8 mouse cellular contexts compared by ENCODE assay signal in the genomic region with DNA sequence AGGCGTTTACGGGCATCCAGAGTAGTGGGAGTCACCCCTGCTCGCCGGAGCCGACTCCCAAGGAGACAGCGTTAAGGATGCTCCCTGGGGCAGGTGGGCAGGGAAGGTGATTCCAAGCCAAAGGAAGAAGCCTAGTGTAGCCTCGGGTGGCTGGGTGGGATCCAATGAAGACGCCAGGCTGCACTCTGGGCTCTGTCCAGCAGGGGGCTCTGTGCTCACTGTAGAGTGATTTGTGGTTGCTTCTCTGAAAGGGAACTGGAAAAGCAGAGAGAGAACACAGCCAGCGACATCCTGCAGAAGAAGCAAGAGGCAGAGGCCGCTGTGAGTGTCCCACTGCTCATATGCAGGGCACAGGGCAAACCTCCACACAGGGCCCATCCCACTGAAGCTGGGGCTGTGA. TPM values are rescaled to one million over a fixed set of nuclear protein-coding genes. Genes with fewer than 3 reads are reported as not detected.
DNase-seq lines count a peak whose midpoint lies in the region; ATAC-seq and TF ChIP-seq lines count a peak whose summit lies in the region.

No protein-coding gene starts in this region.

- no peak overlapping the region for H3K9ac ChIP-seq in kidney, postnatal 0 days (ENCODE audit: low read depth, low read length)
- no peak overlapping the region for H3K9ac ChIP-seq in liver, embryonic 13.5 days

- TF ChIP-seq CTCF in kidney, postnatal 0 days (IDR thresholded peaks at IDR 0.05; ENCODE audit: low read depth), result peak; percentile 89

- 23% methylated on average over 10 of the region's 10 CpGs for WGBS in kidney, postnatal 0 days
- 38% methylated on average over 10 of the region's 10 CpGs for WGBS in liver, embryonic 13.5 days (ENCODE audit: insufficient replicate concordance)

- DNase-seq in 416B (ENCODE audit: low read depth) (peak; percentile 69), adipocyte (ENCODE audit: low spot score) (peak; percentile 57)
- peak; percentile 75 to 81 for DNase-seq in gastrocnemius, adult 8-10 months (ENCODE audit: low spot score in 2 of 2)
- DNase-seq in kidney, postnatal 0 days (ENCODE audit: low spot score), result peak; percentile 87
- peak; percentile 65 for DNase-seq in liver, embryonic 13.5 days
- peak; percentile 89 for DNase-seq in neural tube, embryonic 10.5 days (ENCODE audit: extremely low spot score, low spot score)
- DNase-seq in telencephalon, adult 2 months (ENCODE audit: low read depth, low spot score), result peak; percentile 40

- H3K4me2 ChIP-seq in kidney, postnatal 0 days (ENCODE audit: low read length), result no peak overlapping the region
- no peak overlapping the region for H3K4me2 ChIP-seq in liver, embryonic 13.5 days

- peaks cover 35% of the 10 kb centered on the region for H3K36me3 ChIP-seq in kidney, postnatal 0 days (ENCODE audit: insufficient read depth, low read length)
- H3K36me3 ChIP-seq in liver, embryonic 13.5 days, result peaks cover 95% of the 10 kb centered on the region

- no peaks in the 10 kb centered on the region for H3K27me3 ChIP-seq in kidney, postnatal 0 days (ENCODE audit: insufficient read depth, low read length)
- H3K27me3 ChIP-seq in liver, embryonic 13.5 days, result no peaks in the 10 kb centered on the region

- H3K4me3 ChIP-seq in kidney, postnatal 0 days (replicated peaks; ENCODE audit: low read depth, low read length), result no peak overlapping the region
- no peak overlapping the region for H3K4me3 ChIP-seq in liver, embryonic 13.5 days (replicated peaks)

- no peak overlapping the region for H3K27ac ChIP-seq in kidney, postnatal 0 days
- no peak overlapping the region for H3K27ac ChIP-seq in liver, embryonic 13.5 days

- peak; percentile 80 for ATAC-seq in common myeloid progenitor, adult 5-6 weeks (replicated peaks; ENCODE audit: low read depth, poor library complexity, severe bottlenecking)
- no peak for ATAC-seq in kidney, postnatal 0 days (replicated peaks; ENCODE audit: low FRiP score, low read depth)
- ATAC-seq in liver, embryonic 13.5 days (ENCODE audit: low read depth), result no peak

- H3K4me1 ChIP-seq in kidney, postnatal 0 days (replicated peaks; ENCODE audit: insufficient read depth, low read length), result peaks cover 4% of the 10 kb centered on the region; the same call in 1 of the 2 replicates
- H3K4me1 ChIP-seq in liver, embryonic 13.5 days (replicated peaks), result peaks cover 17% of the 10 kb centered on the region

- H3K9me3 ChIP-seq in kidney, postnatal 0 days (replicated peaks; ENCODE audit: low read length), result no peaks in the 10 kb centered on the region
- H3K9me3 ChIP-seq in liver, embryonic 13.5 days (replicated peaks), result no peaks in the 10 kb centered on the region

RNA-seq across cellular contexts. Expression of gene Thap3, which starts 11.0 kb away (rescaled TPM):
- 6.3 and 11.8 TPM in 2 replicates for total RNA-seq in common myeloid progenitor, adult 5-6 weeks (2017)
- total RNA-seq in gastrocnemius, adult 8-10 months (2022), result 10 to 100 TPM; 30.4 to 33.6 (median 32.1) TPM
- 34.5 and 35.1 TPM in 2 replicates for polyA plus RNA-seq in kidney, postnatal 0 days (2015; fragmentation: Nextera tagmentation; extraction: Ambion mirVana)
- polyA plus RNA-seq in liver, embryonic 13.5 days (2015; fragmentation: Nextera tagmentation; extraction: Ambion mirVana), result 7.8 and 8.1 TPM in 2 replicates

RNA-seq across cellular contexts. Expression of gene Phf13, which starts 18.3 kb away (rescaled TPM):
- total RNA-seq in common myeloid progenitor, adult 5-6 weeks (2017), result 2.4 and 3.3 TPM in 2 replicates
- total RNA-seq in gastrocnemius, adult 8-10 months (2022), result 1 to 10 TPM; 3.9 to 4.8 (median 4.5) TPM
- polyA plus RNA-seq in kidney, postnatal 0 days (2015; fragmentation: Nextera tagmentation; extraction: Ambion mirVana), result 23.6 and 23.7 TPM in 2 replicates
- polyA plus RNA-seq in liver, embryonic 13.5 days (2015; fragmentation: Nextera tagmentation; extraction: Ambion mirVana), result 5.4 and 6.2 TPM in 2 replicates

RNA-seq across cellular contexts. Expression of gene Klhl21, which starts 30.9 kb away (rescaled TPM):
- 6.6 and 8.8 TPM in 2 replicates for total RNA-seq in common myeloid progenitor, adult 5-6 weeks (2017)
- total RNA-seq in gastrocnemius, adult 8-10 months (2022), result 100 to 1,000 TPM; 125 to 158 (median 140) TPM
- polyA plus RNA-seq in kidney, postnatal 0 days (2015; fragmentation: Nextera tagmentation; extraction: Ambion mirVana), result 10.7 and 11.2 TPM in 2 replicates
- 6.0 and 6.5 TPM in 2 replicates for polyA plus RNA-seq in liver, embryonic 13.5 days (2015; fragmentation: Nextera tagmentation; extraction: Ambion mirVana)

RNA-seq across cellular contexts. Expression of gene Dnajc11, which starts 44.3 kb away (rescaled TPM):
- total RNA-seq in common myeloid progenitor, adult 5-6 weeks (2017), result 63.7 and 65.2 TPM in 2 replicates
- 10 to 100 TPM; 38.7 to 58.6 (median 46.5) TPM for total RNA-seq in gastrocnemius, adult 8-10 months (2022)
- polyA plus RNA-seq in kidney, postnatal 0 days (2015; fragmentation: Nextera tagmentation; extraction: Ambion mirVana), result 48.4 and 56.1 TPM in 2 replicates
- 58.3 and 66.6 TPM in 2 replicates for polyA plus RNA-seq in liver, embryonic 13.5 days (2015; fragmentation: Nextera tagmentation; extraction: Ambion mirVana)

RNA-seq across cellular contexts. Expression of gene Zbtb48, which starts 49.7 kb away (rescaled TPM):
- 7.4 and 10.7 TPM in 2 replicates for total RNA-seq in common myeloid progenitor, adult 5-6 weeks (2017)
- 1 to 10 TPM; 2.3 to 4.8 (median 3.1) TPM for total RNA-seq in gastrocnemius, adult 8-10 months (2022)
- polyA plus RNA-seq in kidney, postnatal 0 days (2015; fragmentation: Nextera tagmentation; extraction: Ambion mirVana), result 14.4 and 16.3 TPM in 2 replicates
- 7.2 and 9.5 TPM in 2 replicates for polyA plus RNA-seq in liver, embryonic 13.5 days (2015; fragmentation: Nextera tagmentation; extraction: Ambion mirVana)

Comparison
In these comparisons a context has a peak if more than half of its experiments do, and no peak if none do; other contexts are left out.
1. RNA of gene Klhl21, which starts 30.9 kb away (total RNA-seq): 125 to 158 TPM in gastrocnemius, adult 8-10 months; 6.6 to 8.8 TPM in common myeloid progenitor, adult 5-6 weeks; every median in the first group is over 10 times any median in the second.
2. Peak in every context shown above with its lines, with median percentiles within 50 percentile points of each other: DNase-seq.